ENCODE assay signal across 8 mouse cellular contexts in the genomic region with DNA sequence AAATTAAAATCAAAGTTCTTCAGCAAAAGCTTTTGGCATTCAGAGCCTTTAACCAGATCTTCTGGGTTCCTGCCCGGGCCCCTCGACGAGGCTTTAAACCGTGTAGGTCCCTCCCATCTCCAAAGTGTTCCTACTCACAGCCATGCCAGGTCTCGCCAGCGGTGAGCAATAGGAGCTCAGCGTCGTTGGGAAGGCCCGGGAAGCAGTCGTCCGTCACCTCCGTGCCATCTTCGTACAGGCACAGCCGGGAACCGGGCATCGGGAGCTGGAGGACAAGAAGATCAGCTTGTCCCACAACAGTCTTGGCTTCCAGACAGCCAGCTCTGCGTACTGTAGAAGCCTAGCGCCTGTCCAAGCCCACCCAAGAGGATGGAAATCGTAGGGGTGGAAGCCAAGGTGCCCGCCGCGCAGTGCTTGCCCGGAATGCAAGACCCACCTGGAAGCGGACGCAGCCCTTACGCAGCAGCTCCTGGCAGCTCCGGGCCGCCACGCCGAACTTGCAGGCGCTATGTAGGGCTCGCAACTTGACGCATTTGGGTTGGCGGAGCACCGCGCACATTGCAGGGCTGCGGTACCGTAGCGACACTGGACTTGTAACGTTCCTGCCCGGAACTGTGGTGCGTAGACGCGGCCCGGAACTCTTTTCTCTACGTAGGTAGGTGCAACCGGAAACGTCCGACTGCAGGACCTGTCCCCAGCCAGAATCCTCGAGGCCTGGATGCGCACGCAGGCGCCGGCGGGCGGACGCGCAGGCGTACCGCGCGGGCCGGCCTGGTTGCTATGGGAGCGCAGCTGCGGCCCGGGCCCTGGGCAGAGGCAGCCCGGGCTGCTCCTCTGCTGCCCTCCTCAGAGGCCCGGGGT. TPM values are rescaled to one million over a fixed set of nuclear protein-coding genes. Genes with fewer than 3 reads are reported as not detected.
A peak's percentile ranks its signal among the peaks of the same experiment; 100 is the strongest.
DNase-seq lines count a peak whose midpoint lies in the region; ATAC-seq and TF ChIP-seq lines count a peak whose summit lies in the region.

A gene (minus strand): TSS at position 696 of the 861 bp plus-strand sequence.
A gene (plus strand): TSS at position 764 of the 861 bp plus-strand sequence.

- H3K36me3 ChIP-seq in G1E (replicated peaks): peaks cover 66% of the 10 kb centered on the region
- peaks cover 27% of the 10 kb centered on the region for H3K36me3 ChIP-seq in forebrain, postnatal 0 days (ENCODE audit: insufficient read depth)
- peaks cover 14% of the 10 kb centered on the region for H3K36me3 ChIP-seq in lung, embryonic 15.5 days

- H3K4me1 ChIP-seq in G1E (ENCODE audit: insufficient read depth, low read depth, low read length): peaks cover 34% of the 10 kb centered on the region
- peaks cover 14% of the 10 kb centered on the region; the same call in 1 of the 2 replicates for H3K4me1 ChIP-seq in forebrain, postnatal 0 days (ENCODE audit: insufficient read depth)
- peaks cover 16% of the 10 kb centered on the region for H3K4me1 ChIP-seq in lung, embryonic 15.5 days

- peak within 1 kb of the TSS; percentile 89 for H3K9ac ChIP-seq in forebrain, postnatal 0 days
- H3K9ac ChIP-seq in lung, embryonic 15.5 days: peak within 1 kb of the TSS; percentile 81

- peak within 1 kb of the TSS; percentile 85 for H3K27ac ChIP-seq in forebrain, postnatal 0 days (ENCODE audit: low read depth, low read length)
- no peak within 1 kb of the TSS for H3K27ac ChIP-seq in lung, embryonic 15.5 days

- peak; percentile 76 for ATAC-seq in G1E (ENCODE audit: extremely low read depth, insufficient number of reproducible peaks, low FRiP score, poor library complexity, severe bottlenecking)
- peak; percentile 98 for ATAC-seq in forebrain, postnatal 0 days
- ATAC-seq in lung, embryonic 15.5 days (ENCODE audit: borderline replicate concordance, extremely low read depth, low FRiP score, low TSS enrichment): peak; percentile 97

- TF ChIP-seq CTCF in G1E (IDR thresholded peaks at IDR 0.05; ENCODE audit: low read depth, low read length): no peak
- TF ChIP-seq CTCF in forebrain, postnatal 0 days (IDR thresholded peaks at IDR 0.05; ENCODE audit: low read depth): no peak; the same call in 1 of the 2 replicates

- 2% methylated on average over 68 of the region's 68 CpGs for WGBS in forebrain, postnatal 0 days
- WGBS in lung, embryonic 15.5 days: 1% methylated on average over 68 of the region's 68 CpGs

- H3K9me3 ChIP-seq in G1E (replicated peaks): no peaks in the 10 kb centered on the region
- H3K9me3 ChIP-seq in forebrain, postnatal 0 days (ENCODE audit: low read length): no peaks in the 10 kb centered on the region
- H3K9me3 ChIP-seq in lung, embryonic 15.5 days: no peaks in the 10 kb centered on the region

- DNase-seq in G1E (ENCODE audit: low spot score): peak; percentile 89
- DNase-seq in cerebellum, adult 18-20 months: peak; percentile 89 to 96
- peak; percentile 97 for DNase-seq in forebrain, postnatal 0 days
- peak; percentile 97 for DNase-seq in heart, postnatal 4 days
- peak; percentile 91 to 96 for DNase-seq in layer of hippocampus, adult 8-10 months (ENCODE audit: low spot score in 2 of 2)
- DNase-seq in ovary, adult 18-20 months (ENCODE audit: low spot score): peak; percentile 88
- DNase-seq in thymus, postnatal 0 days (ENCODE audit: low spot score): peak; percentile 89

- H3K4me2 ChIP-seq in forebrain, postnatal 0 days (ENCODE audit: low read depth): peak within 1 kb of the TSS; percentile 91
- H3K4me2 ChIP-seq in lung, embryonic 15.5 days: peak within 1 kb of the TSS; percentile 72

- no peaks in the 10 kb centered on the region for H3K27me3 ChIP-seq in G1E (ENCODE audit: insufficient read depth, low read length)
- no peaks in the 10 kb centered on the region for H3K27me3 ChIP-seq in forebrain, postnatal 0 days (ENCODE audit: insufficient read depth, low read length)
- H3K27me3 ChIP-seq in lung, embryonic 15.5 days: no peaks in the 10 kb centered on the region

- peak within 1 kb of the TSS; percentile 91 for H3K4me3 ChIP-seq in G1E (ENCODE audit: low read depth, low read length)
- H3K4me3 ChIP-seq in forebrain, postnatal 0 days (ENCODE audit: low read depth, low read length): peak within 1 kb of the TSS; percentile 96
- H3K4me3 ChIP-seq in lung, embryonic 15.5 days: peak within 1 kb of the TSS; percentile 88

RNA-seq across cellular contexts. Expression of the first gene that starts in this region (rescaled TPM):
- 6.8 and 11.0 TPM in 2 replicates for total RNA-seq in G1E (2014; fragmentation: Nextera tagmentation)
- 17.0 and 20.5 TPM in 2 replicates for total RNA-seq in G1E (2017)
- 13.4 and 16.7 TPM in 2 replicates for polyA plus RNA-seq in G1E (2012)
- total RNA-seq in forebrain, postnatal 0 days (2014; rRNA removed): 18.9 and 22.7 TPM in 2 replicates
- 8.6 and 9.3 TPM in 2 replicates for polyA plus RNA-seq in forebrain, postnatal 0 days (2015; fragmentation: Nextera tagmentation; extraction: Ambion mirVana)
- total RNA-seq in heart, postnatal 4 days (2021): 1 to 10 TPM; 5.8 to 6.2 TPM
- 10 to 100 TPM; 11.6 to 17.7 (median 14.5) TPM for total RNA-seq in layer of hippocampus, adult 8-10 months (2022)
- 12.2 and 12.4 TPM in 2 replicates for polyA plus RNA-seq in lung, embryonic 15.5 days (2015; fragmentation: Nextera tagmentation; extraction: Ambion mirVana)
- polyA plus RNA-seq in thymus, postnatal 0 days (2015; fragmentation: Nextera tagmentation; extraction: Ambion mirVana): 23.3 and 25.5 TPM in 2 replicates

RNA-seq across cellular contexts. Expression of the second gene that starts in this region (rescaled TPM):
- total RNA-seq in G1E (2014; fragmentation: Nextera tagmentation) (12.0 and 14.7 TPM in 2 replicates), G1E (2017) (6.1 and 7.7 TPM in 2 replicates)
- 6.6 and 8.6 TPM in 2 replicates for polyA plus RNA-seq in G1E (2012)
- total RNA-seq in forebrain, postnatal 0 days (2014; rRNA removed): 9.2 and 10.5 TPM in 2 replicates
- polyA plus RNA-seq in forebrain, postnatal 0 days (2015; fragmentation: Nextera tagmentation; extraction: Ambion mirVana): 7.7 and 9.9 TPM in 2 replicates
- total RNA-seq in heart, postnatal 4 days (2021): 10 to 100 TPM; 24.1 to 26.4 TPM
- 10 to 100 TPM; 29.6 to 39.3 (median 33.0) TPM for total RNA-seq in layer of hippocampus, adult 8-10 months (2022)
- polyA plus RNA-seq in lung, embryonic 15.5 days (2015; fragmentation: Nextera tagmentation; extraction: Ambion mirVana): 16.8 and 18.0 TPM in 2 replicates
- polyA plus RNA-seq in thymus, postnatal 0 days (2015; fragmentation: Nextera tagmentation; extraction: Ambion mirVana): 11.5 and 11.7 TPM in 2 replicates
